In the genomic region with DNA sequence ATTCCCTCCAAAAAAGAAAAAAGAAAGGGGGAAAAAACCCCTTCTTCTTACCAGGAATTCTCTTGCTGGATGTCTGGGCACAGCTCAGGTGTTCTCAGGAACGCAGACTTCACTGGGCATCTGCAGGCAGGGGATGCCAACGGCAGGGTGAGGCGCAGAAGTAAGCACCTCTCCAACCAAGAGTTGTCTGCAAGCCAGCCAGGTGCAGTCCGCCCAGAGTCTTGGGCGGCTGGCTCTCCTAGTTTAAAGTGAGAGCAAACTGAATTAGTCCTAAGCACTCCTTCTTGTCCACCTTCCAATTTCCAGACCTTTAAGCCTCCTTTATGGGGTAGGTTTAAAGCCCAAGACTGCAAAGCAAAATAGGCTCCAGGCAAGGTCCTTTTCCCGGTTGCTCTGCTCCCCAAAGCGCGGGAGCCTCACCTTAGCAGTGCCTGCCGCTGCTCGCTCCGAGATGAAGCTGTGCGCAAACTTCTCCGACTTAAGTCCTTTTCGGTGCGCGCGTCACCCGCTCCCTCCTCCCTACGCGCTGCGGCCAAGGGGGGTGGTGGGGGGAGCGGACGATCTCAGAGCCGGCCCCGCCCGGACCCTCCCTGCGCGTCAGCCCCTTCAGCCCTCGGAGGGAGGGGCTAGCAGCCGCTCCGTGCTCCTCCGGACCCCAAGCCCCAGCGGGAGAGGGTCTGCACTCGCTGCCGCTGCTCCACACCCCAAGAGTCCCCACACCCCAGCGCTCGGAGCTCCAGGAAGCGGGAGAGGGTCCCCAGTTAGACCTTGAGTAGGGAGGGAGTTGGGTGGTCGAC, we compare ENCODE assay signal across 8 mouse cellular contexts. TPM values are rescaled to one million over a fixed set of nuclear protein-coding genes. Genes with fewer than 3 reads are reported as not detected.
DNase-seq lines count a peak whose midpoint lies in the region; ATAC-seq and TF ChIP-seq lines count a peak whose summit lies in the region.

No protein-coding gene starts in this region.

- peak overlapping the region; percentile 46 for H3K4me3 ChIP-seq in lung, embryonic 14.5 days (ENCODE audit: low read depth, low read length)
- peak overlapping the region; percentile 56 for H3K4me3 ChIP-seq in forebrain, embryonic 12.5 days (replicated peaks)
- peak overlapping the region; percentile 43 for H3K4me3 ChIP-seq in limb, embryonic 11.5 days (ENCODE audit: low read depth, low read length)
- H3K4me3 ChIP-seq in olfactory bulb, adult 2 months (ENCODE audit: insufficient read depth, low read depth, low read length): peak overlapping the region; percentile 5; the same call in 1 of the 2 replicates

- no peaks in the 10 kb centered on the region for H3K4me1 ChIP-seq in lung, embryonic 14.5 days (ENCODE audit: insufficient read depth)
- peaks cover 14% of the 10 kb centered on the region; the same call in 1 of the 2 replicates for H3K4me1 ChIP-seq in forebrain, embryonic 12.5 days
- H3K4me1 ChIP-seq in limb, embryonic 11.5 days (ENCODE audit: control insufficient read depth, insufficient read depth, low read length): no peaks in the 10 kb centered on the region
- peaks cover 8% of the 10 kb centered on the region for H3K4me1 ChIP-seq in olfactory bulb, adult 2 months (ENCODE audit: control insufficient read depth, insufficient read depth, low read length)

- no peaks in the 10 kb centered on the region for H3K36me3 ChIP-seq in lung, embryonic 14.5 days (ENCODE audit: insufficient read depth)
- no peaks in the 10 kb centered on the region for H3K36me3 ChIP-seq in forebrain, embryonic 12.5 days (replicated peaks)
- H3K36me3 ChIP-seq in limb, embryonic 11.5 days (ENCODE audit: control insufficient read depth, insufficient read depth, low read length): no peaks in the 10 kb centered on the region

- H3K27me3 ChIP-seq in lung, embryonic 14.5 days (ENCODE audit: insufficient read depth, low read length): peaks cover 45% of the 10 kb centered on the region
- H3K27me3 ChIP-seq in forebrain, embryonic 12.5 days: peaks cover 49% of the 10 kb centered on the region
- H3K27me3 ChIP-seq in limb, embryonic 11.5 days (ENCODE audit: control insufficient read depth, insufficient read depth, low read length): peaks cover 35% of the 10 kb centered on the region

- DNase-seq in lung, embryonic 14.5 days: peak; percentile 62
- no peak for DNase-seq in lung, postnatal 36 days
- DNase-seq in limb, embryonic 11.5 days (ENCODE audit: low spot score): peak; percentile 69
- no peak for DNase-seq in cerebellum, adult 9-10 months
- DNase-seq in layer of hippocampus, postnatal 36 days: no peak

- TF ChIP-seq CTCF in lung, embryonic 14.5 days (IDR thresholded peaks at IDR 0.05; ENCODE audit: low read depth): no peak
- TF ChIP-seq CTCF in olfactory bulb, adult 2 months (IDR thresholded peaks at IDR 0.05; ENCODE audit: insufficient read depth, low read depth, low read length): no peak

- TF ChIP-seq POLR2A in olfactory bulb, adult 2 months (IDR thresholded peaks at IDR 0.05; ENCODE audit: insufficient read depth, low read depth, low read length): no peak

- peak; percentile 82 for ATAC-seq in lung, embryonic 14.5 days (ENCODE audit: insufficient read depth)
- peak; percentile 69; the same call in 1 of the 2 replicates for ATAC-seq in forebrain, embryonic 12.5 days (ENCODE audit: low FRiP score)
- ATAC-seq in limb, embryonic 11.5 days (ENCODE audit: insufficient number of reproducible peaks, low FRiP score, low TSS enrichment, low read depth): no peak
- ATAC-seq in CD4-positive, CD25-positive, alpha-beta regulatory T cell, adult 4 months: no peak

- H3K4me2 ChIP-seq in lung, embryonic 14.5 days: peak overlapping the region; percentile 84
- H3K4me2 ChIP-seq in forebrain, embryonic 12.5 days: peak overlapping the region; percentile 94
- H3K4me2 ChIP-seq in limb, embryonic 11.5 days (ENCODE audit: low read depth, severe bottlenecking): peak overlapping the region; percentile 83

- no peak overlapping the region; the same call in 1 of the 2 replicates for H3K9ac ChIP-seq in lung, embryonic 14.5 days
- peak overlapping the region; percentile 47 for H3K9ac ChIP-seq in forebrain, embryonic 12.5 days
- H3K9ac ChIP-seq in limb, embryonic 11.5 days (ENCODE audit: low read length): peak overlapping the region; percentile 45

- under 1% methylated on average over 39 of the region's 39 CpGs for WGBS in lung, embryonic 14.5 days
- 0% methylated on average over 37 of the region's 39 CpGs for WGBS in forebrain, embryonic 12.5 days
- under 1% methylated on average over 39 of the region's 39 CpGs for WGBS in limb, embryonic 11.5 days
- WGBS in olfactory bulb, adult 2 months: under 1% methylated on average over 39 of the region's 39 CpGs

- no peak overlapping the region for H3K27ac ChIP-seq in lung, embryonic 14.5 days (ENCODE audit: low read depth)
- no peak overlapping the region for H3K27ac ChIP-seq in forebrain, embryonic 12.5 days
- H3K27ac ChIP-seq in limb, embryonic 11.5 days (replicated peaks; ENCODE audit: low read depth, low read length): no peak overlapping the region
- no peak overlapping the region for H3K27ac ChIP-seq in olfactory bulb, adult 2 months (ENCODE audit: insufficient read depth, low read depth, low read length)

- no peaks in the 10 kb centered on the region for H3K9me3 ChIP-seq in lung, embryonic 14.5 days (ENCODE audit: low read depth, low read length)
- H3K9me3 ChIP-seq in forebrain, embryonic 12.5 days: no peaks in the 10 kb centered on the region
- H3K9me3 ChIP-seq in limb, embryonic 11.5 days (ENCODE audit: control insufficient read depth, low read length): no peaks in the 10 kb centered on the region

RNA-seq across cellular contexts. Expression of gene Calcr, which starts 1.1 kb away (rescaled TPM):
- polyA plus RNA-seq in lung, embryonic 14.5 days (2014; fragmentation: Nextera tagmentation; extraction: Ambion mirVana): 0.37 TPM in 2 replicates
- polyA plus RNA-seq in forebrain, embryonic 12.5 days (2016; fragmentation: Nextera tagmentation; extraction: Ambion mirVana): 1.2 and 1.9 TPM in 2 replicates
- 0.16 and 0.62 TPM in 2 replicates for polyA plus RNA-seq in limb, embryonic 11.5 days (2014; fragmentation: Nextera tagmentation; extraction: Ambion mirVana)
- not detected in 2 replicates for polyA plus RNA-seq in olfactory bulb, adult 2 months (2012; ENCODE audit: insufficient read depth, insufficient read length, low replicate concordance, missing spikeins)
- polyA plus RNA-seq in CD4-positive, CD25-positive, alpha-beta regulatory T cell, adult 4 months (2017; shearing (Covaris generic)): not detected
- not detected for total RNA-seq in layer of hippocampus, postnatal 36 days (2021)

Comparison
In these comparisons a context has a peak if more than half of its experiments do, and no peak if none do; other contexts are left out.
1. DNase-seq: peak in lung, embryonic 14.5 days (single experiment) and limb, embryonic 11.5 days (single experiment); none in lung, postnatal 36 days (single experiment), cerebellum, adult 9-10 months (single experiment) and layer of hippocampus, postnatal 36 days (0 of 2).
2. ATAC-seq: peak in lung, embryonic 14.5 days (single experiment) and forebrain, embryonic 12.5 days (single experiment); none in limb, embryonic 11.5 days (single experiment) and CD4-positive, CD25-positive, alpha-beta regulatory T cell, adult 4 months (single experiment).
3. H3K4me3 ChIP-seq: peak in every context shown above with its lines; median percentile 56 in forebrain, embryonic 12.5 days; 46 in lung, embryonic 14.5 days; 43 in limb, embryonic 11.5 days; 5 in olfactory bulb, adult 2 months.
4. Peak in every context shown above with its lines, with median percentiles within 50 percentile points of each other: H3K4me2 ChIP-seq.